Mouse (Mus musculus) myocyte (in vitro differentiated cells): ENCODE data around the gene Atp1b2.

Experiments
- MYOG ChIP-seq, 3 experiments: IDR thresholded peaks; one replicate each; pipeline ENCODE4 v1.6.1; 2011; ENCODE audit warnings: control low read depth in 2 of 3, low read depth in 2 of 3, mild to moderate bottlenecking in 2 of 3; ENCODE audit not compliant: insufficient read length in 2 of 3, control insufficient read depth in 1 of 3, insufficient read depth in 1 of 3
- TCF12 ChIP-seq: IDR thresholded peaks from one replicate; pipeline ENCODE4 v1.6.1; 2011; ENCODE audit warnings: mild to moderate bottlenecking, control low read depth; ENCODE audit not compliant: poor library complexity, insufficient read depth, severe bottlenecking

GRCm38 (mm10) chr11:69551310-69551709, 54.4 kb downstream of the Atp1b2 start:
- no peak for TF ChIP-seq MYOG (IDR thresholded peaks at IDR 0.05; ENCODE audit: control insufficient read depth in 1 of 3, insufficient read depth in 1 of 3, insufficient read length in 2 of 3, low read depth in 2 of 3)
- no peak for TF ChIP-seq TCF12
